33 mouse cellular contexts compared by ENCODE assay signal in the genomic region with DNA sequence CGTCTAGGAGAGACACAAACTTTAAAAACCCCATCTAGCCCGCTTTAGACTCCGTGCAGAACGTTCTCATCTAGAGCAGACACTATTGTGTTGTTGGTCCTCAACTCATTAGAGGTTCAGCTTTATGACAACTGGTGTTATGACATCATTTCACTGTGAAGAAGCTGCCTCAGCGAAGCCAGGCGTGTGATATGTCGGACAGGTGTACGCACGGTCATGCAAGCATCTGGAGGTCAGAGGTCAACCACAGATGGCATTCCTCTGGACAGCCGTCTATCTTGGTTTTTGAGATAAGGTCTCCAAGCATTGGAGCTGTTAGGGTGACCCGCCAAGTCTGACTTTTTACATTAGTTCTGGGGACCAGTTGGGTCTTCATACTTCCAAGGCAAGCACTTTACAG. TPM values are rescaled to one million over a fixed set of nuclear protein-coding genes. Genes with fewer than 3 reads are reported as not detected.
"Had no signal": no experiment of that assay in that cellular context is flagged by ENCODE, and none has a peak within 500 bp of the region (broad histone marks: within the 10 kb centered on the region; RNA-seq: fewer than 3 reads in every experiment).

No protein-coding gene starts in this region.

- H3K4me3 ChIP-seq: left cerebral cortex, adult 2 months; limb, embryonic 10.5 days; limb, embryonic 12.5 days; limb, embryonic 13.5 days; limb, embryonic 15.5 days; liver, embryonic 12.5 days; liver, embryonic 13.5 days; liver, embryonic 15.5 days; lung, embryonic 15.5 days; megakaryocyte, embryonic 14.5 days; midbrain, embryonic 10.5 days; midbrain, embryonic 12.5 days; midbrain, embryonic 13.5 days; midbrain, embryonic 15.5 days had no signal

- DNase-seq: left cerebral cortex, postnatal 4 days; liver; liver, embryonic 13.5 days; liver, postnatal 0 days; lung, adult 18-20 months; lung, adult 2 months; lung, embryonic 14.5 days; lung, postnatal 10 days; lung, postnatal 14 days; lung, postnatal 36 days; lung, postnatal 4 days; midbrain, embryonic 14.5 days had no signal

- ATAC-seq: liver, embryonic 12.5 days; liver, postnatal 0 days; lung, postnatal 0 days; midbrain, embryonic 13.5 days; midbrain, embryonic 15.5 days had no signal

- H3K27ac ChIP-seq: left cerebral cortex, adult 2 months; limb, embryonic 10.5 days; limb, embryonic 12.5 days; limb, embryonic 13.5 days; limb, embryonic 15.5 days; liver, embryonic 12.5 days; liver, embryonic 13.5 days; liver, embryonic 14.5 days; liver, embryonic 15.5 days; lung, embryonic 15.5 days; macrophage; midbrain, embryonic 10.5 days; midbrain, embryonic 12.5 days; midbrain, embryonic 13.5 days; midbrain, embryonic 15.5 days had no signal

- H3K4me2 ChIP-seq: limb, embryonic 12.5 days; limb, embryonic 13.5 days; limb, embryonic 15.5 days; liver, embryonic 11.5 days; liver, embryonic 12.5 days; liver, embryonic 13.5 days; liver, embryonic 15.5 days; lung, embryonic 14.5 days; lung, embryonic 15.5 days; midbrain, embryonic 11.5 days; midbrain, embryonic 12.5 days; midbrain, embryonic 13.5 days; midbrain, embryonic 15.5 days had no signal

- H3K9me3 ChIP-seq: limb, embryonic 10.5 days; limb, embryonic 12.5 days; limb, embryonic 13.5 days; limb, embryonic 15.5 days; liver, embryonic 12.5 days; liver, embryonic 13.5 days; liver, embryonic 15.5 days; lung, embryonic 15.5 days; midbrain, embryonic 10.5 days; midbrain, embryonic 12.5 days; midbrain, embryonic 13.5 days; midbrain, embryonic 15.5 days had no signal

- H3K27me3 ChIP-seq: limb, embryonic 12.5 days; limb, embryonic 13.5 days; limb, embryonic 15.5 days; lung, embryonic 15.5 days; midbrain, embryonic 12.5 days; midbrain, embryonic 13.5 days; midbrain, embryonic 15.5 days had no signal

- H3K36me3 ChIP-seq: limb, embryonic 10.5 days; limb, embryonic 12.5 days; limb, embryonic 13.5 days; limb, embryonic 15.5 days; liver, embryonic 12.5 days; liver, embryonic 13.5 days; liver, embryonic 15.5 days; lung, embryonic 15.5 days; midbrain, embryonic 10.5 days; midbrain, embryonic 12.5 days; midbrain, embryonic 13.5 days; midbrain, embryonic 15.5 days had no signal

- H3K9ac ChIP-seq: limb, embryonic 12.5 days; limb, embryonic 13.5 days; limb, embryonic 15.5 days; liver, embryonic 12.5 days; liver, embryonic 13.5 days; liver, embryonic 14.5 days; liver, embryonic 15.5 days; liver, postnatal 0 days; lung, embryonic 14.5 days; lung, embryonic 15.5 days; midbrain, embryonic 12.5 days; midbrain, embryonic 13.5 days; midbrain, embryonic 15.5 days had no signal

RNA-seq across cellular contexts. Expression of a gene that starts 5.1 kb away (rescaled TPM):
- polyA plus RNA-seq: limb, embryonic 11.5 days; limb, embryonic 12.5 days; liver, adult 2 months; liver, embryonic 13.5 days; liver, embryonic 15.5 days; liver, postnatal 0 days; lung, adult 2 months; lung, postnatal 0 days; macrophage; neural tube, embryonic 11.5 days had no signal
